Mouse (Mus musculus): ENCODE data around the gene Brca1.

GRCm38 (mm10) chr11:101519364-101519763, 32.4 kb downstream of the Brca1 start:
- TF ChIP-seq POLR2A (IDR thresholded peaks at IDR 0.05; ENCODE audit: insufficient read depth, low read depth, low read length) (no peak), CTCF (IDR thresholded peaks at IDR 0.05) (no peak), EP300 (IDR thresholded peaks at IDR 0.05; ENCODE audit: insufficient read depth, low read depth, low read length) (no peak)

Measured in heart, adult 2 months (tissue).